Mouse (Mus musculus) embryonic facial prominence, embryonic 11.5 days (tissue): ENCODE measurements around the gene Stox2. TPM values are rescaled to one million over a fixed set of nuclear protein-coding genes. Genes with fewer than 3 reads are reported as not detected.
"Not testable (repeated sequence)": the region's sequence is repeated elsewhere in the genome, so short reads cannot be mapped to it uniquely, and the experiment has no call there.

Experiments used
- ATAC-seq: fragments of 200-750 bp; cut with Nextera tagmentation; replicated peaks from 2 replicates; pipeline ENCODE4 v1.8.0; 2017; ENCODE audit warnings: low read depth; ENCODE audit not compliant: insufficient number of reproducible peaks, low FRiP score, low TSS enrichment
- DNase-seq: peaks from one replicate; pipeline ENCODE4 v3.0.0-alpha.2; 2015; ENCODE audit warnings: low spot score
- H3K27ac ChIP-seq: fragments of 300-500 bp; sonication (generic); replicated peaks from 2 replicates; pipeline ENCODE4 v1.5.1; 2014; ENCODE audit warnings: mild to moderate bottlenecking, low read depth, low read length, control low read depth
- H3K27me3 ChIP-seq: fragments of 300-500 bp; sonication (generic); 2 replicates; pipeline ENCODE4 v1.6.1; 2014; ENCODE audit warnings: mild to moderate bottlenecking, low read length, moderate library complexity, mixed read lengths; ENCODE audit not compliant: control insufficient read depth, insufficient read depth
- H3K36me3 ChIP-seq: fragments of 300-500 bp; sonication (generic); replicated peaks from 2 replicates; pipeline ENCODE4 v1.6.1; 2014; ENCODE audit warnings: low read depth, mild to moderate bottlenecking, low read length, moderate library complexity, mixed read lengths; ENCODE audit not compliant: control insufficient read depth, insufficient read depth
- H3K4me1 ChIP-seq: fragments of 300-500 bp; sonication (generic); 2 replicates; pipeline ENCODE4 v1.6.1; 2014; ENCODE audit warnings: low read length, mixed read lengths; ENCODE audit not compliant: control insufficient read depth, insufficient read depth
- H3K4me2 ChIP-seq: fragments of 300-500 bp; sonication (generic); 2 replicates; pipeline ENCODE4 v1.6.1; 2014; ENCODE audit warnings: low read depth, mild to moderate bottlenecking, control low read depth, low read length, moderate library complexity
- H3K4me3 ChIP-seq: fragments of 300-500 bp; sonication (generic); 2 replicates; pipeline ENCODE4 v1.5.1; 2014; ENCODE audit warnings: low read depth, low read length, control low read depth
- H3K9ac ChIP-seq: fragments of 300-500 bp; sonication (generic); replicated peaks from 2 replicates; pipeline ENCODE4 v1.6.1; 2014; ENCODE audit warnings: mild to moderate bottlenecking, control low read depth, low read length
- H3K9me3 ChIP-seq: fragments of 300-500 bp; sonication (generic); replicated peaks from 2 replicates; pipeline ENCODE4 v1.6.1; 2016; ENCODE audit warnings: mild to moderate bottlenecking, low read length, inconsistent platforms, mixed read lengths; ENCODE audit not compliant: control insufficient read depth
- WGBS: fragments of 180-500 bp; shearing (Covaris S2); extraction: QIAGEN DNeasy Blood & Tissue Kit; methylation state at CpG from one replicate; pipeline ENCODE4 v1.1.7; 2014; 5-methylcytosine and 5-hydroxymethylcytosine counted together
- polyA plus RNA-seq: library from polyadenylated mRNA; unstranded; fragments of >200 nt; fragmentation: Nextera tagmentation; extraction: Ambion mirVana; gene quantifications from 2 replicates; pipeline ENCODE4 v1.2.1, GENCODE M21; 2014

The Stox2 gene
- polyA plus RNA-seq, 1 experiment from 2014 or later: 15.8 TPM

GRCm38 (mm10) chr8:47414258-47414525 is 32.0 kb downstream of the Stox2 start:
- H3K4me1 ChIP-seq, H3K36me3 ChIP-seq, H3K9me3 ChIP-seq, H3K27ac ChIP-seq, H3K9ac ChIP-seq, H3K4me2 ChIP-seq, ATAC-seq, H3K4me3 ChIP-seq, DNase-seq: not testable (repeated sequence)
- WGBS: 4% methylated on average over 8 of the region's 8 CpGs
- peaks cover 34% of the 10 kb centered on the region for H3K27me3 ChIP-seq

GRCm38 (mm10) chr8:47413524-47414257 is 32.5 kb downstream of the Stox2 start:
- Histone ChIP-seq H3K27ac (no peak overlapping the region), H3K27me3 (peaks cover 36% of the 10 kb centered on the region), H3K9me3 (no peaks in the 10 kb centered on the region), H3K4me1 (peaks cover 2% of the 10 kb centered on the region; the same call in 1 of the 2 replicates), H3K4me2 (peak overlapping the region; percentile 94), H3K9ac (peak overlapping the region; percentile 55), H3K4me3 (peak overlapping the region; percentile 60), H3K36me3 (no peaks in the 10 kb centered on the region)
- under 1% methylated on average over 44 of the region's 46 CpGs for WGBS
- DNase-seq (peak; percentile 68), ATAC-seq (peak; percentile 58)

- Histone ChIP-seq H3K4me1 (peaks cover 2% of the 10 kb centered on the region; the same call in 1 of the 2 replicates), H3K4me3 (peak overlapping the region; percentile 60), H3K27me3 (peaks cover 38% of the 10 kb centered on the region), H3K9me3 (no peaks in the 10 kb centered on the region), H3K27ac (0 out of 2 replicates have a peak overlapping the region, but pooled peaks have one; percentile 8), H3K36me3 (no peaks in the 10 kb centered on the region), H3K4me2 (peak overlapping the region; percentile 94), H3K9ac (peak overlapping the region; percentile 55)
- DNase-seq: peak; percentile 46
- ATAC-seq: peak; percentile 70
- under 1% methylated on average over 80 of the region's 81 CpGs for WGBS
Observed at GRCm38 (mm10) chr8:47412696-47413523, 33.3 kb downstream of the Stox2 start.

GRCm38 (mm10) chr8:47411994-47412695 is 34.0 kb downstream of the Stox2 start:
- H3K36me3 ChIP-seq: no peaks in the 10 kb centered on the region
- ATAC-seq: peak; percentile 17; the same call in 1 of the 2 replicates
- WGBS: under 1% methylated on average over 43 of the region's 43 CpGs
- H3K4me2 ChIP-seq: peak overlapping the region; percentile 94
- DNase-seq: peak; percentile 36
- peaks cover 2% of the 10 kb centered on the region; the same call in 1 of the 2 replicates for H3K4me1 ChIP-seq
- H3K4me3 ChIP-seq: peak overlapping the region; percentile 60
- peak overlapping the region; percentile 55 for H3K9ac ChIP-seq
- no peaks in the 10 kb centered on the region for H3K9me3 ChIP-seq
- peaks cover 38% of the 10 kb centered on the region for H3K27me3 ChIP-seq
- no peak overlapping the region for H3K27ac ChIP-seq

GRCm38 (mm10) chr8:47411321-47411720 is 34.8 kb downstream of the Stox2 start:
- ATAC-seq (no peak), DNase-seq (no peak)
- Histone ChIP-seq H3K4me3 (no peak overlapping the region), H3K27ac (no peak overlapping the region), H3K4me2 (no peak overlapping the region), H3K27me3 (peaks cover 38% of the 10 kb centered on the region), H3K36me3 (no peaks in the 10 kb centered on the region), H3K4me1 (peaks cover 2% of the 10 kb centered on the region; the same call in 1 of the 2 replicates), H3K9ac (no peak overlapping the region), H3K9me3 (no peaks in the 10 kb centered on the region)
- 2% methylated on average over 12 of the region's 12 CpGs for WGBS

GRCm38 (mm10) chr8:47409061-47409460 is 37.1 kb downstream of the Stox2 start:
- ATAC-seq: no peak
- H3K27ac ChIP-seq: no peak overlapping the region
- no peaks in the 10 kb centered on the region for H3K9me3 ChIP-seq
- H3K36me3 ChIP-seq: no peaks in the 10 kb centered on the region
- 4% methylated on average over 8 of the region's 8 CpGs for WGBS
- peak overlapping the region; percentile 24 for H3K4me2 ChIP-seq
- no peak overlapping the region for H3K4me3 ChIP-seq
- DNase-seq: no peak
- H3K9ac ChIP-seq: no peak overlapping the region
- peaks cover 2% of the 10 kb centered on the region; the same call in 1 of the 2 replicates for H3K4me1 ChIP-seq
- peaks cover 32% of the 10 kb centered on the region for H3K27me3 ChIP-seq

GRCm38 (mm10) chr8:47404852-47405251 is 41.3 kb downstream of the Stox2 start:
- Histone ChIP-seq H3K36me3 (no peaks in the 10 kb centered on the region), H3K4me3 (no peak overlapping the region), H3K4me1 (no peaks in the 10 kb centered on the region), H3K27ac (no peak overlapping the region), H3K27me3 (peaks cover 6% of the 10 kb centered on the region), H3K9me3 (no peaks in the 10 kb centered on the region), H3K4me2 (no peak overlapping the region), H3K9ac (no peak overlapping the region)
- ATAC-seq: no peak
- no peak for DNase-seq
- 93% methylated on average over 1 of the region's 2 CpGs for WGBS
